Mouse (Mus musculus) CH12.LX (cell line): ENCODE measurements around the gene Cryl1. TPM values are rescaled to one million over a fixed set of nuclear protein-coding genes. Genes with fewer than 3 reads are reported as not detected.

Experiments
- DNase-seq: peaks from one replicate; pipeline ENCODE4 v3.0.0-alpha.2; 2013; ENCODE audit errors: extremely low read depth
- H3K27ac ChIP-seq: 2 replicates; pipeline ENCODE4 v1.5.1; 2012; ENCODE audit warnings: low read depth, mild to moderate bottlenecking, control low read depth, moderate library complexity; ENCODE audit not compliant: insufficient read depth
- H3K27me3 ChIP-seq: replicated peaks from 2 replicates; pipeline ENCODE3; 2012; ENCODE audit warnings: inconsistent platforms
- H3K36me3 ChIP-seq, 2 experiments: replicated peaks in 1 of 2; 2 replicates each; pipeline versions ENCODE3 to v1.6.1; 2012; ENCODE audit warnings: inconsistent platforms in 1 of 2, low read length in 1 of 2, mild to moderate bottlenecking in 1 of 2, mixed read lengths in 1 of 2, moderate library complexity in 1 of 2; ENCODE audit not compliant: control insufficient read depth in 1 of 2, insufficient read depth in 1 of 2
- H3K4me1 ChIP-seq, 2 experiments: 2 replicates each; pipeline ENCODE4 v1.6.1; 2012; ENCODE audit warnings: inconsistent platforms in 1 of 2, moderate library complexity in 1 of 2; ENCODE audit not compliant: insufficient read depth in 2 of 2, control insufficient read depth in 1 of 2
- H3K4me2 ChIP-seq: 2 replicates; pipeline ENCODE4 v1.6.1; 2012; ENCODE audit warnings: low read depth, mild to moderate bottlenecking, control low read depth; ENCODE audit not compliant: poor library complexity, insufficient read depth, severe bottlenecking
- H3K4me3 ChIP-seq, 3 experiments: fragments of 150-350 bp in 1 of 3; sonication (generic) in 1 of 3; replicated peaks in 1 of 3; 2 replicates each; pipeline versions ENCODE3 to v1.5.1; 2011 to 2012; ENCODE audit warnings: low read depth in 2 of 3, low read length in 2 of 3, mild to moderate bottlenecking in 2 of 3, moderate library complexity in 2 of 3, control low read depth in 1 of 3, improper control_type of control experiment in 1 of 3, inconsistent platforms in 1 of 3, mixed read lengths in 1 of 3; ENCODE audit not compliant: poor library complexity in 1 of 3
- H3K79me2 ChIP-seq: replicated peaks from 2 replicates; pipeline ENCODE4 v1.6.1; 2012; ENCODE audit warnings: mild to moderate bottlenecking, moderate library complexity; ENCODE audit not compliant: control insufficient read depth, poor library complexity, insufficient read depth, severe bottlenecking; ENCODE audit errors: extremely low read depth
- H3K9ac ChIP-seq: 2 replicates; pipeline ENCODE4 v1.6.1; 2012; ENCODE audit warnings: low read depth, mild to moderate bottlenecking, control low read depth, moderate library complexity; ENCODE audit not compliant: insufficient read depth
- H3K9me3 ChIP-seq: replicated peaks from 2 replicates; pipeline ENCODE3; 2012; ENCODE audit warnings: low read length, inconsistent platforms, mixed read lengths
- BHLHE40 ChIP-seq: IDR thresholded peaks from 2 replicates; pipeline ENCODE4 v1.6.1; 2011; ENCODE audit warnings: mild to moderate bottlenecking, low read depth, low read length, improper control_type of control experiment
- CHD1 ChIP-seq: IDR thresholded peaks from 2 replicates; pipeline ENCODE4 v1.6.1; 2012; ENCODE audit warnings: low read depth, low read length, improper control_type of control experiment, inconsistent platforms
- CHD2 ChIP-seq: IDR thresholded peaks from 2 replicates; pipeline ENCODE4 v1.6.1; 2011; ENCODE audit warnings: low read length, improper control_type of control experiment
- CTCF ChIP-seq, 2 experiments: IDR thresholded peaks in 1 of 2; conservative IDR thresholded peaks in 1 of 2; 2 replicates each; pipeline ENCODE4 v1.5.1; 2011 to 2012; ENCODE audit warnings: low read depth in 2 of 2, low read length in 2 of 2, improper control_type of control experiment in 1 of 2, inconsistent platforms in 1 of 2, mild to moderate bottlenecking in 1 of 2, moderate library complexity in 1 of 2
- E2F4 ChIP-seq: IDR thresholded peaks from 2 replicates; pipeline ENCODE4 v1.6.1; 2011; ENCODE audit warnings: low read depth, low read length, improper control_type of control experiment; ENCODE audit not compliant: insufficient replicate concordance
- ELF1 ChIP-seq: IDR thresholded peaks from 2 replicates; pipeline ENCODE4 v1.6.1; 2014; ENCODE audit warnings: low read depth, mild to moderate bottlenecking, inconsistent platforms, low read length, improper control_type of control experiment
- EP300 ChIP-seq: IDR thresholded peaks from 2 replicates; pipeline ENCODE4 v1.6.1; 2011; ENCODE audit warnings: low read length, improper control_type of control experiment
- ETS1 ChIP-seq: conservative IDR thresholded peaks from 2 replicates; pipeline ENCODE4 v1.6.1; 2012; ENCODE audit warnings: low read depth, mild to moderate bottlenecking, inconsistent platforms, low read length, improper control_type of control experiment, moderate library complexity
- GABPA ChIP-seq: IDR thresholded peaks from 2 replicates; pipeline ENCODE4 v1.6.1; 2012; ENCODE audit warnings: low read depth, low read length, improper control_type of control experiment, inconsistent platforms; ENCODE audit not compliant: insufficient replicate concordance
- HCFC1 ChIP-seq: IDR thresholded peaks from 2 replicates; pipeline ENCODE4 v1.6.1; 2012; ENCODE audit warnings: low read depth, mild to moderate bottlenecking, inconsistent platforms, low read length, improper control_type of control experiment
- IRF4 ChIP-seq: IDR thresholded peaks from 2 replicates; pipeline ENCODE4 v1.6.1; 2014; ENCODE audit warnings: low read depth, mild to moderate bottlenecking, inconsistent platforms, low read length, improper control_type of control experiment
- JUN ChIP-seq: IDR thresholded peaks from 2 replicates; pipeline ENCODE4 v1.6.1; 2011; ENCODE audit warnings: low read depth, mild to moderate bottlenecking, low read length, improper control_type of control experiment, moderate library complexity; ENCODE audit not compliant: insufficient read depth
- JUND ChIP-seq: conservative IDR thresholded peaks from 2 replicates; pipeline ENCODE4 v1.6.1; 2011; ENCODE audit warnings: low read depth, low read length, improper control_type of control experiment
- KAT2A ChIP-seq: IDR thresholded peaks from 2 replicates; pipeline ENCODE4 v1.6.1; 2012; ENCODE audit warnings: low read length, improper control_type of control experiment, inconsistent platforms; ENCODE audit not compliant: insufficient replicate concordance
- MAFK ChIP-seq: IDR thresholded peaks from 2 replicates; pipeline ENCODE4 v1.6.1; 2011; ENCODE audit warnings: low read length, improper control_type of control experiment; ENCODE audit not compliant: insufficient replicate concordance
- MAX ChIP-seq: IDR thresholded peaks from 2 replicates; pipeline ENCODE4 v1.6.1; 2011; ENCODE audit warnings: low read length, improper control_type of control experiment
- MAZ ChIP-seq: IDR thresholded peaks from 2 replicates; pipeline ENCODE4 v1.6.1; 2012; ENCODE audit warnings: low read depth, mild to moderate bottlenecking, inconsistent platforms, low read length, improper control_type of control experiment, moderate library complexity
- MEF2A ChIP-seq: IDR thresholded peaks from 2 replicates; pipeline ENCODE4 v1.6.1; 2014; ENCODE audit warnings: low read depth, mild to moderate bottlenecking, inconsistent platforms, low read length, improper control_type of control experiment, borderline replicate concordance
- MXI1 ChIP-seq: IDR thresholded peaks from 2 replicates; pipeline ENCODE4 v1.6.1; 2011; ENCODE audit warnings: mild to moderate bottlenecking, low read depth, low read length, improper control_type of control experiment
- MYC ChIP-seq: IDR thresholded peaks from 2 replicates; pipeline ENCODE4 v1.6.1; 2011; ENCODE audit warnings: low read depth, mild to moderate bottlenecking, improper control_type of control experiment, low read length
- NELFE ChIP-seq: IDR thresholded peaks from 2 replicates; pipeline ENCODE4 v1.6.1; 2011; ENCODE audit warnings: low read depth, low read length, improper control_type of control experiment
- NRF1 ChIP-seq: IDR thresholded peaks from 2 replicates; pipeline ENCODE4 v1.6.1; 2014; ENCODE audit warnings: low read depth, mild to moderate bottlenecking, inconsistent platforms, low read length, improper control_type of control experiment, moderate library complexity
- PAX5 ChIP-seq: IDR thresholded peaks from 2 replicates; pipeline ENCODE4 v1.6.1; 2012; ENCODE audit warnings: low read length, inconsistent platforms, mixed read lengths
- POLR2A ChIP-seq: IDR thresholded peaks from 2 replicates; pipeline ENCODE4 v1.6.1; 2011; ENCODE audit warnings: low read depth, mild to moderate bottlenecking, improper control_type of control experiment, low read length
- POLR2AphosphoS2 ChIP-seq: IDR thresholded peaks from 2 replicates; pipeline ENCODE4 v1.6.1; 2011; ENCODE audit warnings: low read depth, low read length, improper control_type of control experiment
- RAD21 ChIP-seq: IDR thresholded peaks from 2 replicates; pipeline ENCODE4 v1.6.1; 2011; ENCODE audit warnings: low read depth, mild to moderate bottlenecking, low read length, improper control_type of control experiment, moderate library complexity
- RCOR1 ChIP-seq: conservative IDR thresholded peaks from 2 replicates; pipeline ENCODE4 v1.6.1; 2012; ENCODE audit warnings: low read depth, mild to moderate bottlenecking, inconsistent platforms, low read length, improper control_type of control experiment
- SIN3A ChIP-seq: IDR thresholded peaks from 2 replicates; pipeline ENCODE4 v1.6.1; 2012; ENCODE audit warnings: low read length, improper control_type of control experiment, inconsistent platforms
- SMC3 ChIP-seq: IDR thresholded peaks from 2 replicates; pipeline ENCODE4 v1.6.1; 2011; ENCODE audit warnings: low read depth, low read length, improper control_type of control experiment
- TBP ChIP-seq: conservative IDR thresholded peaks from 2 replicates; pipeline ENCODE4 v1.6.1; 2011; ENCODE audit warnings: low read depth, low read length, improper control_type of control experiment
- TCF12 ChIP-seq: IDR thresholded peaks from 2 replicates; pipeline ENCODE4 v1.6.1; 2014; ENCODE audit warnings: low read depth, mild to moderate bottlenecking, inconsistent platforms, low read length, improper control_type of control experiment
- UBTF ChIP-seq: IDR thresholded peaks from 2 replicates; pipeline ENCODE4 v1.6.1; 2012; ENCODE audit warnings: low read depth, mild to moderate bottlenecking, inconsistent platforms, low read length, improper control_type of control experiment, moderate library complexity
- USF1 ChIP-seq: IDR thresholded peaks from 2 replicates; pipeline ENCODE4 v1.6.1; 2014; ENCODE audit warnings: low read depth, mild to moderate bottlenecking, inconsistent platforms, low read length, improper control_type of control experiment
- USF2 ChIP-seq: conservative IDR thresholded peaks from 2 replicates; pipeline ENCODE4 v1.6.1; 2011; ENCODE audit warnings: low read depth, low read length, improper control_type of control experiment
- ZC3H11A ChIP-seq: IDR thresholded peaks from 2 replicates; pipeline ENCODE4 v1.6.1; 2012; ENCODE audit warnings: low read depth, mild to moderate bottlenecking, inconsistent platforms, low read length, improper control_type of control experiment
- ZKSCAN1 ChIP-seq: IDR thresholded peaks from 2 replicates; pipeline ENCODE4 v1.6.1; 2012; ENCODE audit warnings: low read depth, inconsistent platforms, low read length, improper control_type of control experiment, borderline replicate concordance
- ZMIZ1 ChIP-seq: IDR thresholded peaks from 2 replicates; pipeline ENCODE4 v1.6.1; 2012; ENCODE audit warnings: low read depth, mild to moderate bottlenecking, inconsistent platforms, low read length, improper control_type of control experiment
- ZNF384 ChIP-seq: IDR thresholded peaks from 2 replicates; pipeline ENCODE4 v1.6.1; 2012; ENCODE audit warnings: low read depth, low read length, improper control_type of control experiment, inconsistent platforms
- dilution Hi-C: fragments of 300-500 bp; cut with MboI; formaldehyde crosslinking; loops from 2 replicates; pipeline ENCODE4 v1.14.3; 2020; ENCODE audit warnings: low sequenced_read_pairs; ENCODE audit not compliant: extremely low pct_unique_long_range_greater_than_20kb, extremely low pct_ligation_motif_present
- in situ Hi-C: fragments of 300-500 bp; cut with MboI; formaldehyde crosslinking; loops from 3 replicates; pipeline ENCODE4 v1.14.3; 2019; ENCODE audit warnings: low sequenced_read_pairs, low pct_ligation_motif_present, low pct_unique_long_range_greater_than_20kb, mixed read lengths
- polyA plus RNA-seq: library from polyadenylated mRNA; unstranded; fragments of >175 nt; gene quantifications from 2 replicates; pipeline ENCODE4 v1.2.1, GENCODE M21; 2012; ENCODE audit warnings: low read depth; ENCODE audit not compliant: insufficient read length
- total RNA-seq, 2 experiments: library from RNA; depleted of rRNA; stranded (reverse); fragments of 300-350 nt in 1 of 2; fragments of >200 nt in 1 of 2; gene quantifications; 2 replicates each; pipeline ENCODE4 v1.2.3; 2012 to 2014

The Cryl1 gene
- total RNA-seq (2012; rRNA removed) (13.1 and 13.3 TPM in 2 replicates), total RNA-seq (2014; rRNA removed) (29.7 and 31.8 TPM in 2 replicates), polyA plus RNA-seq (33.7 and 38.3 TPM in 2 replicates)

GRCm38 (mm10) chr14:57398065-57398757 lies at the start of gene Cryl1:
Gene Cryl1 (minus strand): TSS chr14:57398529.
- TF ChIP-seq ZNF384 (no peak), CHD2 (no peak), PAX5 (no peak), ELF1 (peak; percentile 50), CHD1 (no peak), MAZ (peak; percentile 64), RCOR1 (no peak), MXI1 (peak; percentile 23; the same call in 1 of the 2 replicates), NRF1 (peak; percentile 47), JUN (no peak), POLR2AphosphoS2 (peak; percentile 81; the same call in 1 of the 2 replicates), POLR2A (peak; percentile 93), ZKSCAN1 (no peak), RAD21 (no peak), ETS1 (no peak), MAFK (no peak), MYC (no peak; the same call in 1 of the 2 replicates), CTCF (conservative IDR thresholded peaks at IDR 0.05 in 1 of 2, IDR thresholded peaks at IDR 0.05 in 1 of 2; ENCODE audit: low read depth in 2 of 2, low read length in 2 of 2) (no peak), USF2 (no peak), KAT2A (no peak), GABPA (no peak), JUND (no peak), HCFC1 (no peak), BHLHE40 (no peak), ZC3H11A (no peak), NELFE (peak; percentile 92), E2F4 (no peak), TBP (peak; percentile 59; the same call in 1 of the 2 replicates), SMC3 (no peak), EP300 (no peak), MEF2A (no peak), IRF4 (no peak), ZMIZ1 (peak; percentile 86; the same call in 1 of the 2 replicates), SIN3A (no peak; the same call in 1 of the 2 replicates), MAX (peak; percentile 2; the same call in 1 of the 2 replicates), TCF12 (peak; percentile 78), USF1 (no peak), UBTF (peak; percentile 17; the same call in 1 of the 2 replicates)
- in situ Hi-C loops: loop anchor here (25.0 kb wide), 1 partner anchor 514 kb away; no protein-coding TSS in a partner anchor
- dilution Hi-C loops: no loop called here
- Histone ChIP-seq H3K79me2 (no peaks in the 10 kb centered on the region), H3K27ac (peak within 1 kb of the TSS; percentile 49; the same call in 1 of the 2 replicates), H3K9me3 (no peaks in the 10 kb centered on the region), H3K4me1 (peaks cover 6 to 21% of the 10 kb centered on the region in 2 experiments), H3K27me3 (no peaks in the 10 kb centered on the region), H3K36me3 (no peaks in the 10 kb centered on the region), H3K9ac (peak within 1 kb of the TSS; percentile 77), H3K4me2 (peak within 1 kb of the TSS; percentile 87), H3K4me3 (peak within 1 kb of the TSS; percentile 65 to 76 (median 65))
- peak; percentile 97 for DNase-seq
